ENCODE assay signal across 20 mouse cellular contexts in the genomic region with DNA sequence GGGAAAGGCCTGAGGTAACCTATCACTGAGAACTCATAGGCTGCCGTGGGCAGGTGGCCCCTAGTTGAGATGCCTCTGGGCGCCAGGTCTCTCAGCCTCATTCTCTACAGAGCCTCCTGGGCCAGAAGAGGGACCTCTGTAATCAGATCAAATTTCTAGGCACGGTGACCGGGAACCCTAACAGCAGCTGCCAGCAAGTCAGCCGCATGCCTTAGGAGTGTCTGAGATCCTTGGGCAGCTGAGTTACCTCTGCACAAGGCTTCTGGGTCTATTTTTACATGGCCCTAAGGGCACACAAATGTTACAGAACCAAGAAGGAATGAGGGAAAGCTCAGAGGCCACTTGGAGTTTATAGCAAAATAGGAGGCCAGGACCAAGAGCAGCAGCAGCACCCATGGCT.
DNase-seq lines count a peak whose midpoint lies in the region; ATAC-seq lines count a peak whose summit lies in the region.
"Had no signal": no experiment of that assay in that cellular context is flagged by ENCODE, and none has a peak within 500 bp of the region (broad histone marks: within the 10 kb centered on the region; RNA-seq: fewer than 3 reads in every experiment).

No protein-coding gene starts in this region.

- no peak overlapping the region for H3K9ac ChIP-seq in embryonic facial prominence, embryonic 14.5 days (ENCODE audit: low read depth, low read length)
- H3K9ac ChIP-seq in embryonic facial prominence, embryonic 15.5 days, result no peak overlapping the region
- H3K9ac ChIP-seq in limb, embryonic 15.5 days, result no peak overlapping the region
- H3K9ac ChIP-seq: forebrain, embryonic 12.5 days; forebrain, postnatal 0 days; heart, embryonic 15.5 days; hindbrain, embryonic 13.5 days had no signal

- H3K36me3 ChIP-seq in embryonic facial prominence, embryonic 14.5 days (ENCODE audit: control insufficient read depth, insufficient read depth, low read length), result 0 out of 2 replicates have a peak, but pooled peaks cover 2% of the 10 kb centered on the region
- no peaks in the 10 kb centered on the region for H3K36me3 ChIP-seq in embryonic facial prominence, embryonic 10.5 days (replicated peaks)
- no peaks in the 10 kb centered on the region for H3K36me3 ChIP-seq in embryonic facial prominence, embryonic 15.5 days
- no peaks in the 10 kb centered on the region for H3K36me3 ChIP-seq in limb, embryonic 15.5 days
- H3K36me3 ChIP-seq: forebrain, embryonic 12.5 days; hindbrain, embryonic 13.5 days had no signal

- H3K4me2 ChIP-seq in embryonic facial prominence, embryonic 14.5 days (ENCODE audit: low read depth, low read length), result no peak overlapping the region
- no peak overlapping the region for H3K4me2 ChIP-seq in embryonic facial prominence, embryonic 15.5 days (replicated peaks)
- no peak overlapping the region for H3K4me2 ChIP-seq in limb, embryonic 15.5 days
- H3K4me2 ChIP-seq: forebrain, embryonic 12.5 days; heart, embryonic 11.5 days; heart, embryonic 15.5 days; hindbrain, embryonic 13.5 days had no signal

- H3K4me1 ChIP-seq in embryonic facial prominence, embryonic 14.5 days (ENCODE audit: control insufficient read depth, insufficient read depth, low read length), result peaks cover 8% of the 10 kb centered on the region; the same call in 1 of the 2 replicates
- peaks cover 22% of the 10 kb centered on the region for H3K4me1 ChIP-seq in embryonic facial prominence, embryonic 10.5 days
- H3K4me1 ChIP-seq in embryonic facial prominence, embryonic 15.5 days, result peaks cover 26% of the 10 kb centered on the region
- H3K4me1 ChIP-seq in limb, embryonic 15.5 days, result peaks cover 28% of the 10 kb centered on the region

- intact Hi-C loops in gastrocnemius, postnatal 14 days (cut with DNase I; ENCODE audit: low total_unique reads), result no loop called here

- 61% methylated on average over 5 of the region's 5 CpGs for WGBS in embryonic facial prominence, embryonic 14.5 days
- 63% methylated on average over 5 of the region's 5 CpGs for WGBS in embryonic facial prominence, embryonic 10.5 days
- WGBS in embryonic facial prominence, embryonic 15.5 days, result 42% methylated on average over 5 of the region's 5 CpGs
- 43% methylated on average over 5 of the region's 5 CpGs for WGBS in limb, embryonic 15.5 days

- peak; percentile 53 for ATAC-seq in embryonic facial prominence, embryonic 14.5 days (ENCODE audit: low read depth)
- ATAC-seq in embryonic facial prominence, embryonic 15.5 days (ENCODE audit: insufficient number of reproducible peaks, low FRiP score, low TSS enrichment, low read depth), result peak; percentile 37; the same call in 1 of the 2 replicates
- ATAC-seq in limb, embryonic 15.5 days (ENCODE audit: insufficient number of reproducible peaks, low FRiP score, low TSS enrichment, low read depth), result peak; percentile 24; the same call in 1 of the 2 replicates
- ATAC-seq: forebrain, postnatal 0 days; hindbrain, postnatal 0 days had no signal

- no peak overlapping the region for H3K27ac ChIP-seq in embryonic facial prominence, embryonic 14.5 days (replicated peaks; ENCODE audit: low read depth, low read length)
- H3K27ac ChIP-seq in embryonic facial prominence, embryonic 10.5 days (replicated peaks), result no peak overlapping the region
- no peak overlapping the region for H3K27ac ChIP-seq in embryonic facial prominence, embryonic 15.5 days (replicated peaks)
- peak overlapping the region; percentile 17; the same call in 1 of the 2 replicates for H3K27ac ChIP-seq in limb, embryonic 15.5 days
- H3K27ac ChIP-seq: forebrain, embryonic 12.5 days; heart, adult 2 months; heart, embryonic 15.5 days; hindbrain, embryonic 13.5 days; hindbrain, postnatal 0 days had no signal

- H3K27me3 ChIP-seq in embryonic facial prominence, embryonic 14.5 days (replicated peaks; ENCODE audit: control insufficient read depth, insufficient read depth, low read length), result no peaks in the 10 kb centered on the region
- H3K27me3 ChIP-seq in embryonic facial prominence, embryonic 10.5 days (replicated peaks; ENCODE audit: low read depth, poor library complexity, severe bottlenecking), result no peaks in the 10 kb centered on the region
- no peaks in the 10 kb centered on the region for H3K27me3 ChIP-seq in embryonic facial prominence, embryonic 15.5 days
- no peaks in the 10 kb centered on the region for H3K27me3 ChIP-seq in limb, embryonic 15.5 days
- H3K27me3 ChIP-seq: heart, embryonic 15.5 days; hindbrain, embryonic 13.5 days had no signal

- H3K9me3 ChIP-seq in embryonic facial prominence, embryonic 14.5 days (ENCODE audit: control insufficient read depth, low read length), result no peaks in the 10 kb centered on the region
- H3K9me3 ChIP-seq in embryonic facial prominence, embryonic 10.5 days, result no peaks in the 10 kb centered on the region
- H3K9me3 ChIP-seq in embryonic facial prominence, embryonic 15.5 days (replicated peaks), result no peaks in the 10 kb centered on the region
- H3K9me3 ChIP-seq in limb, embryonic 15.5 days, result no peaks in the 10 kb centered on the region
- H3K9me3 ChIP-seq: forebrain, embryonic 12.5 days; heart, embryonic 15.5 days; hindbrain, embryonic 13.5 days had no signal

- no peak for DNase-seq in embryonic facial prominence, embryonic 14.5 days (ENCODE audit: low spot score)
- DNase-seq in embryonic facial prominence, embryonic 10.5 days (ENCODE audit: low spot score), result no peak
- DNase-seq in gastrocnemius, postnatal 14 days, result peak; percentile 53
- DNase-seq in right cerebral cortex, postnatal 36 days (ENCODE audit: low spot score in 2 of 2), result no peak
- no peak for DNase-seq in kidney, adult 11 months
- no peak for DNase-seq in frontal cortex, adult 2 months (ENCODE audit: extremely low spot score in 1 of 2, low spot score in 1 of 2)
- DNase-seq: adrenal gland, postnatal 25 days; B cell, adult 2 months; cerebellum, adult 2 months; cerebellum, postnatal 10 days; forebrain, postnatal 0 days; heart, adult 2 months; heart, postnatal 14 days had no signal

- H3K4me3 ChIP-seq in embryonic facial prominence, embryonic 14.5 days (ENCODE audit: low read depth, low read length), result no peak overlapping the region
- no peak overlapping the region for H3K4me3 ChIP-seq in embryonic facial prominence, embryonic 10.5 days
- H3K4me3 ChIP-seq in embryonic facial prominence, embryonic 15.5 days (replicated peaks), result no peak overlapping the region
- no peak overlapping the region for H3K4me3 ChIP-seq in limb, embryonic 15.5 days
- H3K4me3 ChIP-seq: forebrain, embryonic 12.5 days; heart, adult 2 months; heart, embryonic 15.5 days; hindbrain, embryonic 13.5 days had no signal
